Mouse (Mus musculus): ENCODE measurements around the gene Arhgap35. TPM values are rescaled to one million over a fixed set of nuclear protein-coding genes. Genes with fewer than 3 reads are reported as not detected.

Arhgap35 gene
- polyA plus RNA-seq, 1 experiment from 2014 or later = 32.2 TPM

- Histone ChIP-seq H3K9ac (ENCODE audit: low read depth, low read length) (no peak overlapping the region), H3K27ac (ENCODE audit: low read length) (no peak overlapping the region), H3K9me3 (replicated peaks; ENCODE audit: control insufficient read depth, low read length, poor library complexity, severe bottlenecking) (no peaks in the 10 kb centered on the region), H3K27me3 (ENCODE audit: control insufficient read depth, insufficient read depth, low read depth, low read length) (no peaks in the 10 kb centered on the region), H3K36me3 (ENCODE audit: control insufficient read depth, insufficient read depth, low read length) (peaks cover 3% of the 10 kb centered on the region; the same call in 1 of the 2 replicates), H3K4me2 (ENCODE audit: low read length) (no peak overlapping the region), H3K4me1 (ENCODE audit: control insufficient read depth, insufficient read depth, low read length) (no peaks in the 10 kb centered on the region), H3K4me3 (ENCODE audit: low read depth, low read length) (no peak overlapping the region)
- no peak for ATAC-seq
- WGBS = 97% methylated on average over 5 of the region's 5 CpGs
Measured at GRCm38 (mm10) chr7:16517198-16517597, 97.6 kb downstream of the Arhgap35 start.

GRCm38 (mm10) chr7:16507284-16507683 is 107.5 kb downstream of the Arhgap35 start:
- Histone ChIP-seq H3K4me2 (ENCODE audit: low read length) (no peak overlapping the region), H3K9ac (ENCODE audit: low read depth, low read length) (no peak overlapping the region), H3K36me3 (ENCODE audit: control insufficient read depth, insufficient read depth, low read length) (peaks cover 15% of the 10 kb centered on the region), H3K27ac (ENCODE audit: low read length) (no peak overlapping the region), H3K27me3 (ENCODE audit: control insufficient read depth, insufficient read depth, low read depth, low read length) (no peaks in the 10 kb centered on the region), H3K4me1 (ENCODE audit: control insufficient read depth, insufficient read depth, low read length) (peaks cover 2% of the 10 kb centered on the region; the same call in 1 of the 2 replicates), H3K4me3 (ENCODE audit: low read depth, low read length) (no peak overlapping the region), H3K9me3 (replicated peaks; ENCODE audit: control insufficient read depth, low read length, poor library complexity, severe bottlenecking) (no peaks in the 10 kb centered on the region)
- ATAC-seq = no peak
- WGBS = 22% methylated on average over 3 of the region's 3 CpGs

DNA sequence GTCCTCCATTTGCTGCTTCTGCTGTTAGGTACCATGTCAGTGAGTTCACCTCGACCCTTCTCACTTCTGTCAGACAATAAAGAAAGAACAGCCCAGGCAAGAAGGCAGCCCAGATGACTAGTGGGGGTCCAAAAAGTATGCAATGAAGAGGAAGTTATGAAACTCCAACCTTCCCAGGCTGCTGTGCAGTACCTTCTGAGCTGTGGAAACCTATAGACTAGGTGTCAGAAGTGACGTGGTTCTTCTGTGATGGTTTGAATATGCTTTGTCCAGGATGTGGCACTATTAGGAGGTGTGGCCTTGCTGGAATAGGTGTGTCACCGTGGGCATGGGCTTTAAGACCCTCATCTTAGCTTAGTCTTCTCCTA is 109.6 kb downstream of the Arhgap35 start:
- 98% methylated on average over 3 of the region's 3 CpGs for WGBS
- no peak overlapping the region for H3K4me3 ChIP-seq (ENCODE audit: low read depth, low read length)
- ATAC-seq = 0 out of 2 replicates have a peak, but pooled peaks have one; percentile 13

GRCm38 (mm10) chr7:16504573-16505225 is 110.1 kb downstream of the Arhgap35 start:
- no peaks in the 10 kb centered on the region for H3K9me3 ChIP-seq (replicated peaks; ENCODE audit: control insufficient read depth, low read length, poor library complexity, severe bottlenecking)

More for the DNA sequence above, 109.6 kb downstream of the Arhgap35 start:
- peaks cover 18% of the 10 kb centered on the region for H3K36me3 ChIP-seq (ENCODE audit: control insufficient read depth, insufficient read depth, low read length)
- H3K4me2 ChIP-seq (ENCODE audit: low read length) = no peak overlapping the region
- no peak overlapping the region for H3K9ac ChIP-seq (ENCODE audit: low read depth, low read length)
- no peaks in the 10 kb centered on the region for H3K27me3 ChIP-seq (ENCODE audit: control insufficient read depth, insufficient read depth, low read depth, low read length)
- H3K9me3 ChIP-seq (replicated peaks; ENCODE audit: control insufficient read depth, low read length, poor library complexity, severe bottlenecking) = no peaks in the 10 kb centered on the region
- peaks cover 2% of the 10 kb centered on the region; the same call in 1 of the 2 replicates for H3K4me1 ChIP-seq (ENCODE audit: control insufficient read depth, insufficient read depth, low read length)
- H3K27ac ChIP-seq (ENCODE audit: low read length) = no peak overlapping the region

DNA sequence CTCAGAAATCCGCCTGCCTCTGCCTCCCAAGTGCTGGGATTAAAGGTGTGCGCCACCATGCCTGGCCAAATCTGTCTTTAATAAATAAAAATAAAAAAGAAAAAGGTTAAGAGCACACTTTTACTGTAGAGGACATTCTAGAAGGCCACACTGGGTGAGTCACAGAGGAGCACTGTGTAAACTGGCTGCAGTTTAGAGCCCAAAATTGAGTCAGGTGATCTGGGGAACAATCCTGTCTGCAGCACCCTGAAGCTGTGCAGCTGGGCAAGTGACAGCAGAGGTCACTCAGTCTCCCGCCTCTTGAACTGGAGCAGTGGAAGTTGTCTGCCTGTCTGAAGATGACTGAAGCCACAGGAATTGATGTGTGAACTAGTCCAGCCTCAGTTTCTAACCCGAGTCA is 113.2 kb downstream of the Arhgap35 start:
- no peak overlapping the region for H3K27ac ChIP-seq (ENCODE audit: low read length)
- H3K9ac ChIP-seq (ENCODE audit: low read depth, low read length) = no peak overlapping the region
- H3K9me3 ChIP-seq (replicated peaks; ENCODE audit: control insufficient read depth, low read length, poor library complexity, severe bottlenecking) = no peaks in the 10 kb centered on the region
- no peak overlapping the region for H3K4me3 ChIP-seq (ENCODE audit: low read depth, low read length)
- H3K27me3 ChIP-seq (ENCODE audit: control insufficient read depth, insufficient read depth, low read depth, low read length) = no peaks in the 10 kb centered on the region
- 95% methylated on average over 4 of the region's 4 CpGs for WGBS
- ATAC-seq = no peak
- peaks cover 2% of the 10 kb centered on the region; the same call in 1 of the 2 replicates for H3K4me1 ChIP-seq (ENCODE audit: control insufficient read depth, insufficient read depth, low read length)
- peaks cover 27% of the 10 kb centered on the region for H3K36me3 ChIP-seq (ENCODE audit: control insufficient read depth, insufficient read depth, low read length)
- no peak overlapping the region for H3K4me2 ChIP-seq (ENCODE audit: low read length)

More at GRCm38 (mm10) chr7:16504573-16505225, 110.1 kb downstream of the Arhgap35 start:
- H3K27me3 ChIP-seq (ENCODE audit: control insufficient read depth, insufficient read depth, low read depth, low read length) = no peaks in the 10 kb centered on the region
- no peak overlapping the region for H3K4me2 ChIP-seq (ENCODE audit: low read length)
- peaks cover 18% of the 10 kb centered on the region for H3K36me3 ChIP-seq (ENCODE audit: control insufficient read depth, insufficient read depth, low read length)
- no peak overlapping the region for H3K9ac ChIP-seq (ENCODE audit: low read depth, low read length)
- 60% methylated on average over 2 of the region's 2 CpGs for WGBS
- no peak overlapping the region for H3K4me3 ChIP-seq (ENCODE audit: low read depth, low read length)
- peaks cover 2% of the 10 kb centered on the region; the same call in 1 of the 2 replicates for H3K4me1 ChIP-seq (ENCODE audit: control insufficient read depth, insufficient read depth, low read length)
- 0 out of 2 replicates have a peak, but pooled peaks have one; percentile 53 for ATAC-seq
- peak overlapping the region; percentile 7; the same call in 1 of the 2 replicates for H3K27ac ChIP-seq (ENCODE audit: low read length)

DNA sequence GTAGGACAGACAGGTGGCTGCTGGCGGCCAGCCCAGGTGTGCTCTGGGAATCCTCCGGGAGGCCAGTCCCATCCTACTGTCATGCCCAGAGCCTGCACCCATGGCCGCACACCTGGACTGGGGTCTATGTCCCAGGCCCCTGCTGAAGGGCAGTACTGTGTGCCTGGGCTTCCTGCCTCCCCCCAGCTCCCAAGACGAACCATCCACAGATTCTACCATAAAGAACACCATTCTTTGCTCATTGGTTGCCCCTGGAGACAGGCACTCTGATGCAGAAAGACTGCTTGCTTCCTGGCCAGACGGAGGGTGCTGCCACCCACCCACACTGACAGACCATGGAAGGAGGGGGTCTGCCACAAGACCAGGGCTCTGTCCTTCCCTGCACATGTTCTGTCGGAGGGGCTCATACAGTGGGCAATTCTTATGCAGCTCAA is 115.1 kb downstream of the Arhgap35 start:
- H3K4me3 ChIP-seq (ENCODE audit: low read depth, low read length) = no peak overlapping the region
- no peaks in the 10 kb centered on the region for H3K9me3 ChIP-seq (replicated peaks; ENCODE audit: control insufficient read depth, low read length, poor library complexity, severe bottlenecking)
- no peak overlapping the region for H3K27ac ChIP-seq (ENCODE audit: low read length)
- 66% methylated on average over 6 of the region's 6 CpGs for WGBS
- H3K27me3 ChIP-seq (ENCODE audit: control insufficient read depth, insufficient read depth, low read depth, low read length) = no peaks in the 10 kb centered on the region
- ATAC-seq = peak; percentile 57; the same call in 1 of the 2 replicates
- peaks cover 37% of the 10 kb centered on the region for H3K36me3 ChIP-seq (ENCODE audit: control insufficient read depth, insufficient read depth, low read length)
- no peak overlapping the region for H3K4me2 ChIP-seq (ENCODE audit: low read length)
- H3K4me1 ChIP-seq (ENCODE audit: control insufficient read depth, insufficient read depth, low read length) = no peaks in the 10 kb centered on the region; the same call in 1 of the 2 replicates
- no peak overlapping the region for H3K9ac ChIP-seq (ENCODE audit: low read depth, low read length)

- H3K4me1 ChIP-seq (ENCODE audit: control insufficient read depth, insufficient read depth, low read length) = no peaks in the 10 kb centered on the region; the same call in 1 of the 2 replicates
- H3K4me2 ChIP-seq (ENCODE audit: low read length) = no peak overlapping the region
- peaks cover 25% of the 10 kb centered on the region for H3K36me3 ChIP-seq (ENCODE audit: control insufficient read depth, insufficient read depth, low read length)
- 88% methylated on average over 3 of the region's 3 CpGs for WGBS
- H3K9me3 ChIP-seq (replicated peaks; ENCODE audit: control insufficient read depth, low read length, poor library complexity, severe bottlenecking) = no peaks in the 10 kb centered on the region
- ATAC-seq = no peak
- H3K27me3 ChIP-seq (ENCODE audit: control insufficient read depth, insufficient read depth, low read depth, low read length) = no peaks in the 10 kb centered on the region
- H3K9ac ChIP-seq (ENCODE audit: low read depth, low read length) = no peak overlapping the region
- H3K4me3 ChIP-seq (ENCODE audit: low read depth, low read length) = no peak overlapping the region
- H3K27ac ChIP-seq (ENCODE audit: low read length) = no peak overlapping the region
Measured at GRCm38 (mm10) chr7:16496260-16496659, 118.5 kb downstream of the Arhgap35 start.

- Histone ChIP-seq H3K27me3 (ENCODE audit: control insufficient read depth, insufficient read depth, low read depth, low read length) (no peaks in the 10 kb centered on the region), H3K36me3 (ENCODE audit: control insufficient read depth, insufficient read depth, low read length) (peaks cover 22% of the 10 kb centered on the region), H3K4me2 (ENCODE audit: low read length) (no peak overlapping the region), H3K9me3 (replicated peaks; ENCODE audit: control insufficient read depth, low read length, poor library complexity, severe bottlenecking) (no peaks in the 10 kb centered on the region), H3K9ac (ENCODE audit: low read depth, low read length) (no peak overlapping the region), H3K4me3 (ENCODE audit: low read depth, low read length) (no peak overlapping the region), H3K4me1 (ENCODE audit: control insufficient read depth, insufficient read depth, low read length) (no peaks in the 10 kb centered on the region), H3K27ac (ENCODE audit: low read length) (no peak overlapping the region)
- no peak for ATAC-seq
- WGBS = 36% methylated on average over 2 of the region's 2 CpGs
Measured at GRCm38 (mm10) chr7:16493361-16493760, 121.4 kb downstream of the Arhgap35 start.

GRCm38 (mm10) chr7:16492211-16492610 is 122.6 kb downstream of the Arhgap35 start:
- no peaks in the 10 kb centered on the region for H3K27me3 ChIP-seq (ENCODE audit: control insufficient read depth, insufficient read depth, low read depth, low read length)
- 64% methylated on average over 3 of the region's 3 CpGs for WGBS

More at GRCm38 (mm10) chr7:16492211-16492610, 122.6 kb downstream of the Arhgap35 start:
- Histone ChIP-seq H3K4me2 (ENCODE audit: low read length) (no peak overlapping the region), H3K4me3 (ENCODE audit: low read depth, low read length) (no peak overlapping the region), H3K36me3 (ENCODE audit: control insufficient read depth, insufficient read depth, low read length) (peaks cover 16% of the 10 kb centered on the region), H3K4me1 (ENCODE audit: control insufficient read depth, insufficient read depth, low read length) (no peaks in the 10 kb centered on the region), H3K9ac (ENCODE audit: low read depth, low read length) (no peak overlapping the region), H3K9me3 (replicated peaks; ENCODE audit: control insufficient read depth, low read length, poor library complexity, severe bottlenecking) (no peaks in the 10 kb centered on the region), H3K27ac (ENCODE audit: low read length) (no peak overlapping the region)
- ATAC-seq = no peak
